Comparison of ENCODE assay signal across 8 mouse cellular contexts in the genomic region with DNA sequence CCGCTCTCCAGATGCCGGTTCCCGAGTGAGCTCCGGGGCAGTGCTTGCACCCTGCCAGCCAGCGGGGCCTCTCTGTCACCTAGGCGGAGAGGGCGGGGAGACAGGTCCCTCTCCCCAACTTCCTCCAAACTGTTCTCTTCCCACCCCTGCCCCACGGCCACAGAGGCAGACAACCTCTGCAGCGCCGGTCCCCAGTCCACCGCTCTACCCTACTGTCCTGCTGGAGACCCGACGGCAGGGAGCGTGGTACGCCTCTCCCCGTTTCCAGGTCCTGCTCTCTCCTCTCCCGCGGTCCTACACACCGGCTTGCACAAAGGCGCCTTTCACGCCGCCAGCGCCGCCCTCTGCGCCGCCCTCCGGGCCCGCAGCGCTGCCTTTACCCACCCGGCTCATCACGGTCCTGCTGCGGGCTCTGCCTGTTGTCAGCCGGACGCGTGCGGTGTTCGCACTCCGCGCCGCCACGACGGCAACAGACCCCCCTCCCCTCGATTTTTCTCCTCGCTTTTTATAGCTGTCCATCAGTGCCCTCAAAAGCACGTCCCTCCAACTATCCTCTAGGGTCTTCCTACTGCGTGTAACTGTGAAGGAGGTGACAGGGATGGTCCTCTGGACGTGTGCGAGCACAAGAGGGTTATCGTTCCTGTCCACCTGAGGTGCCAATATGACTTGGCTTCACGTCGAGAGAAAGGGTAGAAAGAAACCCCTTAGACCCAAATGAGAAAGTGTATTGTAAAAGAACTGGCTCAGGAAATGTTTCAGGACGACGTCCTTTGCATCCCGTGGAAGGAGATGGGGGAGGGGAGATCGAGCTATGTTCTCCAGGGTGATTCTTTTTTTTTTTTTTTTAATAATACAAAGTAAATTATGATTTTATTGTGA. TPM values are rescaled to one million over a fixed set of nuclear protein-coding genes. Genes with fewer than 3 reads are reported as not detected.
DNase-seq lines count a peak whose midpoint lies in the region; ATAC-seq and TF ChIP-seq lines count a peak whose summit lies in the region.

Gene Rgmb, minus strand, starts transcription at position 274 of the 879 bp plus-strand sequence.

- H3K9me3 ChIP-seq in hindbrain, embryonic 14.5 days (ENCODE audit: control insufficient read depth, low read length), result no peaks in the 10 kb centered on the region
- no peaks in the 10 kb centered on the region for H3K9me3 ChIP-seq in midbrain, postnatal 0 days (ENCODE audit: low read length)

- no peak for TF ChIP-seq POLR2A in brain, embryonic 14.5 days (IDR thresholded peaks at IDR 0.05; ENCODE audit: borderline replicate concordance, extremely low read depth, insufficient read depth, insufficient read length, poor library complexity, severe bottlenecking)

- ATAC-seq in hindbrain, embryonic 14.5 days (ENCODE audit: low FRiP score), result peak; percentile 26; the same call in 1 of the 2 replicates
- 0 out of 2 replicates have a peak, but pooled peaks have one; percentile 11 for ATAC-seq in midbrain, postnatal 0 days (ENCODE audit: low FRiP score)
- no peak for ATAC-seq in activated CD4-positive, CD25-positive, alpha-beta regulatory T cell, adult 4 months

- peak within 1 kb of the TSS; percentile 82 for H3K9ac ChIP-seq in hindbrain, embryonic 14.5 days
- H3K9ac ChIP-seq in midbrain, postnatal 0 days (replicated peaks; ENCODE audit: low read length, poor library complexity, severe bottlenecking), result peak within 1 kb of the TSS; percentile 74

- H3K4me3 ChIP-seq in hindbrain, embryonic 14.5 days (replicated peaks; ENCODE audit: low read length), result peak within 1 kb of the TSS; percentile 69
- peak within 1 kb of the TSS; percentile 73 for H3K4me3 ChIP-seq in midbrain, postnatal 0 days (ENCODE audit: low read depth, low read length)

- intact Hi-C loops in left cerebral cortex, postnatal 36 days (cut with DNase I), result no loop called here

- no peaks in the 10 kb centered on the region for H3K36me3 ChIP-seq in hindbrain, embryonic 14.5 days (replicated peaks; ENCODE audit: control insufficient read depth, insufficient read depth)
- H3K36me3 ChIP-seq in midbrain, postnatal 0 days (ENCODE audit: insufficient read depth, low read length), result no peaks in the 10 kb centered on the region

- H3K4me1 ChIP-seq in hindbrain, embryonic 14.5 days (replicated peaks; ENCODE audit: control insufficient read depth, insufficient read depth, low read length), result peaks cover 6% of the 10 kb centered on the region; the same call in 1 of the 2 replicates
- H3K4me1 ChIP-seq in midbrain, postnatal 0 days (ENCODE audit: insufficient read depth, low read length), result no peaks in the 10 kb centered on the region

- TF ChIP-seq CTCF in brain, embryonic 14.5 days (IDR thresholded peaks at IDR 0.05; ENCODE audit: borderline replicate concordance, extremely low read depth, insufficient read depth, insufficient read length), result no peak
- no peak for TF ChIP-seq CTCF in midbrain, postnatal 0 days (IDR thresholded peaks at IDR 0.05)

- peak within 1 kb of the TSS; percentile 95 for H3K27ac ChIP-seq in hindbrain, embryonic 14.5 days
- peak within 1 kb of the TSS; percentile 77 for H3K27ac ChIP-seq in midbrain, postnatal 0 days (ENCODE audit: low read depth, low read length)

- H3K4me2 ChIP-seq in hindbrain, embryonic 14.5 days (replicated peaks), result peak within 1 kb of the TSS; percentile 77
- H3K4me2 ChIP-seq in midbrain, postnatal 0 days (ENCODE audit: low read depth, low read length, poor library complexity, severe bottlenecking), result peak within 1 kb of the TSS; percentile 86

- no peaks in the 10 kb centered on the region for H3K27me3 ChIP-seq in hindbrain, embryonic 14.5 days (ENCODE audit: control insufficient read depth, insufficient read depth, low read length)
- no peaks in the 10 kb centered on the region for H3K27me3 ChIP-seq in midbrain, postnatal 0 days (ENCODE audit: insufficient read depth, low read length)

- DNase-seq in right cerebral cortex, postnatal 10 days (ENCODE audit: low spot score in 2 of 2), result peak; percentile 31 to 35
- DNase-seq in right cerebral cortex, adult 2 months (ENCODE audit: low spot score in 2 of 2), result no peak
- DNase-seq in brain, embryonic 14.5 days (ENCODE audit: low read depth), result peak; percentile 78
- DNase-seq in gastrocnemius, adult 18-20 months (ENCODE audit: low spot score), result no peak
- peak; percentile 57 for DNase-seq in hindbrain, embryonic 14.5 days (ENCODE audit: low spot score)
- DNase-seq in left cerebral cortex, postnatal 36 days (ENCODE audit: low spot score in 2 of 2), result peak in 1 of 2 experiments; percentile 15
- DNase-seq in midbrain, postnatal 0 days (ENCODE audit: low spot score), result no peak

- under 1% methylated on average over 49 of the region's 55 CpGs for WGBS in hindbrain, embryonic 14.5 days
- under 1% methylated on average over 52 of the region's 55 CpGs for WGBS in midbrain, postnatal 0 days

RNA-seq across cellular contexts. Expression of gene Rgmb, which starts in this region (rescaled TPM):
- polyA plus RNA-seq in brain, embryonic 14.5 days (2012; rRNA removed), result 140 and 187 TPM in 2 replicates
- total RNA-seq in gastrocnemius, adult 18-20 months (2021), result 10 to 100 TPM; 34.2 to 37.6 TPM
- 95.0 and 100.0 TPM in 2 replicates for polyA plus RNA-seq in hindbrain, embryonic 14.5 days (2014; fragmentation: Nextera tagmentation; extraction: Ambion mirVana)
- 10 to 100 TPM; 66.5 to 71.9 TPM for total RNA-seq in left cerebral cortex, postnatal 36 days (2021)
- total RNA-seq in midbrain, postnatal 0 days (2014; rRNA removed), result 112 and 144 TPM in 2 replicates
- 53.9 and 55.2 TPM in 2 replicates for polyA plus RNA-seq in midbrain, postnatal 0 days (2015; fragmentation: Nextera tagmentation; extraction: Ambion mirVana)
- 1 to 10 TPM in 1 of 2 experiments, under 1 TPM in 1; 0.70 to 1.3 TPM for polyA plus RNA-seq in activated CD4-positive, CD25-positive, alpha-beta regulatory T cell, adult 4 months (2017; shearing (Covaris generic))

Comparison
In these comparisons a context has a peak if more than half of its experiments do, and no peak if none do; other contexts are left out.
1. RNA of gene Rgmb (polyA plus RNA-seq): 140 to 187 TPM in brain, embryonic 14.5 days, 95.0 to 100.0 TPM in hindbrain, embryonic 14.5 days and 53.9 to 55.2 TPM in midbrain, postnatal 0 days; 0.70 to 1.3 TPM in activated CD4-positive, CD25-positive, alpha-beta regulatory T cell, adult 4 months; every median in the first group is over 10 times any median in the second.
2. DNase-seq: peak in right cerebral cortex, postnatal 10 days (2 of 2), brain, embryonic 14.5 days (single experiment) and hindbrain, embryonic 14.5 days (single experiment); none in right cerebral cortex, adult 2 months (0 of 2), gastrocnemius, adult 18-20 months (single experiment) and midbrain, postnatal 0 days (single experiment).